ENCODE assay signal across 8 mouse cellular contexts in genomic region chr11:76622566-76623205, GRCm38 (mm10). TPM values are rescaled to one million over a fixed set of nuclear protein-coding genes. Genes with fewer than 3 reads are reported as not detected.
DNase-seq lines count a peak whose midpoint lies in the region; ATAC-seq and TF ChIP-seq lines count a peak whose summit lies in the region.

No protein-coding gene starts in this region.

- peak overlapping the region; percentile 100 for H3K4me2 ChIP-seq in hindbrain, embryonic 16.5 days (ENCODE audit: low read length)
- peak overlapping the region; percentile 75 for H3K4me2 ChIP-seq in liver, embryonic 13.5 days
- H3K4me2 ChIP-seq in neural tube, embryonic 11.5 days (ENCODE audit: low read depth), result peak overlapping the region; percentile 100

- H3K4me3 ChIP-seq in erythroblast, embryonic 14.5 days (replicated peaks), result peak overlapping the region; percentile 35
- peak overlapping the region; percentile 84 to 92 for H3K4me3 ChIP-seq in ES-E14 (ENCODE audit: insufficient read depth in 1 of 2, low read depth in 1 of 2, low read length in 2 of 2, poor library complexity in 1 of 2, severe bottlenecking in 1 of 2)
- peak overlapping the region; percentile 78 for H3K4me3 ChIP-seq in forebrain, embryonic 10.5 days
- peak overlapping the region; percentile 62 for H3K4me3 ChIP-seq in hindbrain, embryonic 16.5 days (ENCODE audit: low read length)
- peak overlapping the region; percentile 58 for H3K4me3 ChIP-seq in liver, embryonic 13.5 days (replicated peaks)
- peak overlapping the region; percentile 60 for H3K4me3 ChIP-seq in neural tube, embryonic 11.5 days (ENCODE audit: low read depth, low read length)

- H3K9me3 ChIP-seq in erythroblast, embryonic 14.5 days (ENCODE audit: control insufficient read depth, low read length), result no peaks in the 10 kb centered on the region; the same call in 1 of the 2 replicates
- H3K9me3 ChIP-seq in ES-E14 (ENCODE audit: control insufficient read depth, insufficient read depth, low read depth, low read length), result no peaks in the 10 kb centered on the region
- H3K9me3 ChIP-seq in forebrain, embryonic 10.5 days, result 0 out of 2 replicates have a peak, but pooled peaks cover 4% of the 10 kb centered on the region
- H3K9me3 ChIP-seq in hindbrain, embryonic 16.5 days (ENCODE audit: control insufficient read depth, low read length), result no peaks in the 10 kb centered on the region
- H3K9me3 ChIP-seq in liver, embryonic 13.5 days (replicated peaks), result no peaks in the 10 kb centered on the region
- no peaks in the 10 kb centered on the region for H3K9me3 ChIP-seq in neural tube, embryonic 11.5 days (ENCODE audit: control insufficient read depth, low read length)

- H3K27ac ChIP-seq in ES-E14 (ENCODE audit: insufficient read depth, low read depth, low read length, poor library complexity, severe bottlenecking), result peak overlapping the region; percentile 6; the same call in 1 of the 2 replicates
- H3K27ac ChIP-seq in forebrain, embryonic 10.5 days, result peak overlapping the region; percentile 88
- H3K27ac ChIP-seq in hindbrain, embryonic 16.5 days (ENCODE audit: low read depth, low read length), result no peak overlapping the region; the same call in 1 of the 2 replicates
- no peak overlapping the region for H3K27ac ChIP-seq in liver, embryonic 13.5 days
- H3K27ac ChIP-seq in neural tube, embryonic 11.5 days (ENCODE audit: low read depth, low read length), result no peak overlapping the region

- no peaks in the 10 kb centered on the region for H3K36me3 ChIP-seq in erythroblast, embryonic 14.5 days (ENCODE audit: control insufficient read depth)
- H3K36me3 ChIP-seq in ES-E14 (ENCODE audit: control insufficient read depth, insufficient read depth, low read length, poor library complexity, severe bottlenecking), result peaks cover 11% of the 10 kb centered on the region; the same call in 1 of the 2 replicates
- no peaks in the 10 kb centered on the region for H3K36me3 ChIP-seq in forebrain, embryonic 10.5 days (replicated peaks)
- no peaks in the 10 kb centered on the region for H3K36me3 ChIP-seq in hindbrain, embryonic 16.5 days (ENCODE audit: control insufficient read depth, insufficient read depth, low read length)
- H3K36me3 ChIP-seq in liver, embryonic 13.5 days, result no peaks in the 10 kb centered on the region
- H3K36me3 ChIP-seq in neural tube, embryonic 11.5 days (ENCODE audit: control insufficient read depth, insufficient read depth, low read length), result no peaks in the 10 kb centered on the region

- in situ Hi-C loops in ES-E14 (cut with MboI; ENCODE audit: low sequenced_read_pairs in 2 of 2, unreplicated experiment in 2 of 2), result no loop called here

- DNase-seq in ES-E14 (ENCODE audit: low read depth, low spot score), result no peak
- peak; percentile 59 for DNase-seq in forebrain, embryonic 10.5 days (ENCODE audit: extremely low spot score, low spot score)
- DNase-seq in liver, embryonic 13.5 days, result no peak
- DNase-seq in neural tube, embryonic 11.5 days (ENCODE audit: low spot score), result no peak
- no peak for DNase-seq in T-cell, adult 2 months (ENCODE audit: low spot score)

- under 1% methylated on average over 66 of the region's 66 CpGs for WGBS in forebrain, embryonic 10.5 days
- whole genome bisulfite sequencing in hindbrain, embryonic 16.5 days, result under 1% methylated on average over 45 of the region's 66 CpGs
- under 1% methylated on average over 65 of the region's 66 CpGs for WGBS in liver, embryonic 13.5 days (ENCODE audit: insufficient replicate concordance)
- WGBS in neural tube, embryonic 11.5 days, result under 1% methylated on average over 61 of the region's 66 CpGs

- no peak for ATAC-seq in erythroblast, adult 5-6 weeks (replicated peaks; ENCODE audit: low FRiP score, poor library complexity, severe bottlenecking)
- ATAC-seq in hindbrain, embryonic 16.5 days, result peak; percentile 44; the same call in 1 of the 2 replicates
- ATAC-seq in liver, embryonic 13.5 days (ENCODE audit: low read depth), result no peak
- ATAC-seq in neural tube, embryonic 11.5 days (ENCODE audit: insufficient read depth, low FRiP score, low TSS enrichment), result no peak

- H3K9ac ChIP-seq in ES-E14 (ENCODE audit: insufficient read depth, low read depth, low read length, poor library complexity, severe bottlenecking), result peak overlapping the region; percentile 87
- H3K9ac ChIP-seq in hindbrain, embryonic 16.5 days (ENCODE audit: low read depth, low read length), result peak overlapping the region; percentile 76
- peak overlapping the region; percentile 41; the same call in 1 of the 2 replicates for H3K9ac ChIP-seq in liver, embryonic 13.5 days
- peak overlapping the region; percentile 53 for H3K9ac ChIP-seq in neural tube, embryonic 11.5 days (ENCODE audit: low read length)

- H3K4me1 ChIP-seq in erythroblast, embryonic 14.5 days (ENCODE audit: control insufficient read depth), result no peaks in the 10 kb centered on the region; the same call in 1 of the 2 replicates
- peaks cover 6 to 16% of the 10 kb centered on the region in 2 experiments; a peak in 3 of 4 replicates for H3K4me1 ChIP-seq in ES-E14 (ENCODE audit: control insufficient read depth in 2 of 2, insufficient read depth in 2 of 2, low read length in 2 of 2, poor library complexity in 1 of 2)
- peaks cover 37% of the 10 kb centered on the region for H3K4me1 ChIP-seq in forebrain, embryonic 10.5 days
- H3K4me1 ChIP-seq in hindbrain, embryonic 16.5 days (ENCODE audit: control insufficient read depth, insufficient read depth, low read depth, low read length), result peaks cover 19% of the 10 kb centered on the region
- H3K4me1 ChIP-seq in liver, embryonic 13.5 days (replicated peaks), result peaks cover 11% of the 10 kb centered on the region
- H3K4me1 ChIP-seq in neural tube, embryonic 11.5 days (ENCODE audit: control insufficient read depth, insufficient read depth, low read length), result peaks cover 4% of the 10 kb centered on the region; the same call in 1 of the 2 replicates

- H3K27me3 ChIP-seq in erythroblast, embryonic 14.5 days (ENCODE audit: control insufficient read depth), result peaks cover 49% of the 10 kb centered on the region
- peaks cover 69% of the 10 kb centered on the region for H3K27me3 ChIP-seq in forebrain, embryonic 10.5 days (ENCODE audit: poor library complexity, severe bottlenecking)
- peaks cover 6% of the 10 kb centered on the region for H3K27me3 ChIP-seq in hindbrain, embryonic 16.5 days (replicated peaks; ENCODE audit: control insufficient read depth, insufficient read depth, low read length)
- peaks cover 71% of the 10 kb centered on the region for H3K27me3 ChIP-seq in liver, embryonic 13.5 days
- H3K27me3 ChIP-seq in neural tube, embryonic 11.5 days (ENCODE audit: control insufficient read depth, insufficient read depth, low read length), result 0 out of 2 replicates have a peak, but pooled peaks cover 4% of the 10 kb centered on the region

TF ChIP-seq in ES-E14, 5 proteins besides CTCF, POLR2A, EP300 and RAD21:
- TF ChIP-seq ZC3H11A (IDR thresholded peaks at IDR 0.05; ENCODE audit: borderline replicate concordance, low read depth, low read length) (no peak), HCFC1 (IDR thresholded peaks at IDR 0.05; ENCODE audit: borderline replicate concordance, insufficient read depth, low read length) (peak; percentile 43; the same call in 1 of the 2 replicates)

RNA-seq across cellular contexts. Expression of gene Abr, which starts 0.6 kb away (rescaled TPM):
- 0.03 and 0.04 TPM in 2 replicates for polyA plus RNA-seq in erythroblast, embryonic 14.5 days (2012)
- total RNA-seq in erythroblast, adult 5-6 weeks (2015; ENCODE audit: low replicate concordance), result 7.5 and 7.9 TPM in 2 replicates
- total RNA-seq in erythroblast, adult 5-6 weeks (2017; ENCODE audit: low replicate concordance), result 14.9 and 15.8 TPM in 2 replicates
- 28.6 and 34.1 TPM in 2 replicates for total RNA-seq in ES-E14 (2012; rRNA removed)
- polyA plus RNA-seq in forebrain, embryonic 10.5 days (2016; fragmentation: Nextera tagmentation; extraction: Ambion mirVana), result 25.8 and 27.0 TPM in 2 replicates
- 85.2 and 102 TPM in 2 replicates for polyA plus RNA-seq in hindbrain, embryonic 16.5 days (2015; fragmentation: Nextera tagmentation; extraction: Ambion mirVana)
- 2.8 and 3.1 TPM in 2 replicates for polyA plus RNA-seq in liver, embryonic 13.5 days (2015; fragmentation: Nextera tagmentation; extraction: Ambion mirVana)
- polyA plus RNA-seq in neural tube, embryonic 11.5 days (2014; fragmentation: Nextera tagmentation; extraction: Ambion mirVana), result 43.2 and 44.9 TPM in 2 replicates

RNA-seq across cellular contexts. Expression of gene Bhlha9, which starts 49.6 kb away (rescaled TPM):
- polyA plus RNA-seq in erythroblast, embryonic 14.5 days (2012), result not detected in 2 replicates
- not detected in 2 replicates for total RNA-seq in erythroblast, adult 5-6 weeks (2015; ENCODE audit: low replicate concordance)
- not detected in 2 replicates for total RNA-seq in erythroblast, adult 5-6 weeks (2017; ENCODE audit: low replicate concordance)
- not detected in 2 replicates for total RNA-seq in ES-E14 (2012; rRNA removed)
- not detected in 2 replicates for polyA plus RNA-seq in forebrain, embryonic 10.5 days (2016; fragmentation: Nextera tagmentation; extraction: Ambion mirVana)
- polyA plus RNA-seq in hindbrain, embryonic 16.5 days (2015; fragmentation: Nextera tagmentation; extraction: Ambion mirVana), result 2.6 and 2.7 TPM in 2 replicates
- polyA plus RNA-seq in liver, embryonic 13.5 days (2015; fragmentation: Nextera tagmentation; extraction: Ambion mirVana), result not detected in 2 replicates
- polyA plus RNA-seq in neural tube, embryonic 11.5 days (2014; fragmentation: Nextera tagmentation; extraction: Ambion mirVana), result not detected in 2 replicates

RNA-seq across cellular contexts. Expression of gene Trarg1, which starts 56.9 kb away (rescaled TPM):
- not detected in 2 replicates for polyA plus RNA-seq in erythroblast, embryonic 14.5 days (2012)
- not detected in 2 replicates for total RNA-seq in erythroblast, adult 5-6 weeks (2015; ENCODE audit: low replicate concordance)
- not detected in 2 replicates for total RNA-seq in erythroblast, adult 5-6 weeks (2017; ENCODE audit: low replicate concordance)
- 0.05 TPM in 1 of 2 replicates, not detected in the other for total RNA-seq in ES-E14 (2012; rRNA removed)
- polyA plus RNA-seq in forebrain, embryonic 10.5 days (2016; fragmentation: Nextera tagmentation; extraction: Ambion mirVana), result 0.05 and 0.15 TPM in 2 replicates
- 1.6 and 1.9 TPM in 2 replicates for polyA plus RNA-seq in hindbrain, embryonic 16.5 days (2015; fragmentation: Nextera tagmentation; extraction: Ambion mirVana)
- polyA plus RNA-seq in liver, embryonic 13.5 days (2015; fragmentation: Nextera tagmentation; extraction: Ambion mirVana), result not detected in 2 replicates
- 0.53 and 0.57 TPM in 2 replicates for polyA plus RNA-seq in neural tube, embryonic 11.5 days (2014; fragmentation: Nextera tagmentation; extraction: Ambion mirVana)

Comparison
In these comparisons a context has a peak if more than half of its experiments do, and no peak if none do; other contexts are left out.
1. H3K4me3 ChIP-seq: peak in every context shown above with its lines; median percentile 88 in ES-E14; 78 in forebrain, embryonic 10.5 days; 62 in hindbrain, embryonic 16.5 days; 60 in neural tube, embryonic 11.5 days; 58 in liver, embryonic 13.5 days; 35 in erythroblast, embryonic 14.5 days.
2. H3K27ac ChIP-seq: peak in ES-E14 (single experiment) and forebrain, embryonic 10.5 days (single experiment); none in hindbrain, embryonic 16.5 days (single experiment), liver, embryonic 13.5 days (single experiment) and neural tube, embryonic 11.5 days (single experiment).
3. Peak in every context shown above with its lines, with median percentiles within 50 percentile points of each other: H3K9ac ChIP-seq and H3K4me2 ChIP-seq.